Mouse (Mus musculus) cerebellum, adult 8-10 months (tissue): Measurements from ENCODE around the gene Kctd10.

Source experiments
- DNase-seq: peaks from one replicate; pipeline ENCODE4 v3.0.0; 2022

Gene Kctd10

GRCm38 (mm10) chr5:114380209-114381012 is at the start of gene Kctd10, which contains the start of gene Ube3b:
TSS of gene Kctd10 (minus strand) at chr5:114380508.
TSS of gene Ube3b (plus strand) at chr5:114380607.
- peak; percentile 85 for DNase-seq

GRCm38 (mm10) chr5:114429781-114430180 is 49.5 kb upstream of the Kctd10 start:
- DNase-seq: no peak

- no peak for DNase-seq
Observed at GRCm38 (mm10) chr5:114428621-114429020, 48.3 kb upstream of the Kctd10 start.

- no peak for DNase-seq
Observed at GRCm38 (mm10) chr5:114426732-114427131, 46.4 kb upstream of the Kctd10 start.

GRCm38 (mm10) chr5:114423961-114424360 is 43.7 kb upstream of the Kctd10 start:
- no peak for DNase-seq

- no peak for DNase-seq
Observed at GRCm38 (mm10) chr5:114422591-114422990, 42.3 kb upstream of the Kctd10 start.

GRCm38 (mm10) chr5:114421561-114422298 is 41.4 kb upstream of the Kctd10 start:
- DNase-seq: no peak

- DNase-seq: no peak
Observed at GRCm38 (mm10) chr5:114418541-114418940, 38.2 kb upstream of the Kctd10 start.

GRCm38 (mm10) chr5:114416855-114417254 is 36.5 kb upstream of the Kctd10 start:
- DNase-seq: no peak

GRCm38 (mm10) chr5:114415606-114416005 is 35.3 kb upstream of the Kctd10 start:
- no peak for DNase-seq

GRCm38 (mm10) chr5:114413067-114413735 is 32.9 kb upstream of the Kctd10 start:
- DNase-seq: no peak

GRCm38 (mm10) chr5:114412361-114412998 is 32.2 kb upstream of the Kctd10 start:
- DNase-seq: no peak

- DNase-seq: no peak
Observed at GRCm38 (mm10) chr5:114410429-114410828, 30.1 kb upstream of the Kctd10 start.

- DNase-seq: no peak
Observed at GRCm38 (mm10) chr5:114408846-114409245, 28.5 kb upstream of the Kctd10 start.

- DNase-seq: no peak
Observed at GRCm38 (mm10) chr5:114407810-114408209, 27.5 kb upstream of the Kctd10 start.

GRCm38 (mm10) chr5:114407269-114407668 is 27.0 kb upstream of the Kctd10 start:
- DNase-seq: peak; percentile 16

GRCm38 (mm10) chr5:114406592-114406991 is 26.3 kb upstream of the Kctd10 start:
- no peak for DNase-seq

GRCm38 (mm10) chr5:114393169-114393568 is 12.9 kb upstream of the Kctd10 start:
- no peak for DNase-seq

- no peak for DNase-seq
Observed at GRCm38 (mm10) chr5:114384448-114384847, 4.1 kb upstream of the Kctd10 start.

GRCm38 (mm10) chr5:114383184-114383904 is 3.0 kb upstream of the Kctd10 start:
- DNase-seq: no peak

- DNase-seq: no peak
Observed at GRCm38 (mm10) chr5:114381013-114381351, 674 bp upstream of the Kctd10 start.

GRCm38 (mm10) chr5:114379763-114380162 is 545 bp downstream of the Kctd10 start:
- DNase-seq: no peak
